Mouse (Mus musculus) E14TG2a.4 (cell line): ENCODE data around the gene Gspt1.

ENCODE experiments used
- H3K27me3 ChIP-seq: 2 replicates; pipeline ENCODE4 v1.6.1; 2014; ENCODE audit warnings: low read length, control low read depth; ENCODE audit not compliant: insufficient read depth
- H3K36me3 ChIP-seq: 2 replicates; pipeline ENCODE4 v1.6.1; 2014; ENCODE audit warnings: low read length, control low read depth; ENCODE audit not compliant: insufficient read depth
- H3K4me1 ChIP-seq: replicated peaks from 2 replicates; pipeline ENCODE4 v1.6.1; 2014; ENCODE audit warnings: low read depth, low read length, control low read depth
- H3K4me3 ChIP-seq: replicated peaks from 2 replicates; pipeline ENCODE4 v1.5.1; 2014; ENCODE audit warnings: mild to moderate bottlenecking, low read length
- H3K9me3 ChIP-seq: 2 replicates; pipeline ENCODE4 v1.6.1; 2014; ENCODE audit warnings: low read length, control low read depth
- CTCF ChIP-seq: conservative IDR thresholded peaks from 2 replicates; pipeline ENCODE4 v1.5.1; 2014; ENCODE audit warnings: low read length
- NANOG ChIP-seq: IDR thresholded peaks from 2 replicates; pipeline ENCODE4 v1.6.1; 2014; ENCODE audit warnings: borderline replicate concordance, low read length, mixed read lengths
- POU5F1 ChIP-seq: IDR thresholded peaks from 2 replicates; pipeline ENCODE4 v1.6.1; 2014; ENCODE audit warnings: low read length, borderline replicate concordance

Gspt1 gene

GRCm38 (mm10) chr16:11174671-11175081, 79.4 kb downstream of the Gspt1 start:
- H3K36me3 ChIP-seq: no peaks in the 10 kb centered on the region
- H3K4me3 ChIP-seq: peak overlapping the region; percentile 98
- H3K4me1 ChIP-seq: peaks cover 52% of the 10 kb centered on the region
- H3K27me3 ChIP-seq: peaks cover 20% of the 10 kb centered on the region
- TF ChIP-seq CTCF (peak; percentile 47), NANOG (no peak), POU5F1 (no peak)
- peaks cover 5% of the 10 kb centered on the region for H3K9me3 ChIP-seq

- Histone ChIP-seq H3K36me3 (no peaks in the 10 kb centered on the region), H3K27me3 (no peaks in the 10 kb centered on the region), H3K4me1 (peaks cover 42% of the 10 kb centered on the region), H3K4me3 (no peak overlapping the region), H3K9me3 (no peaks in the 10 kb centered on the region)
- no peak for TF ChIP-seq POU5F1
- no peak for TF ChIP-seq NANOG
- TF ChIP-seq CTCF: no peak
These were observed 82.4 kb downstream of the Gspt1 start for GRCm38 (mm10) chr16:11171679-11172078.
